Mouse (Mus musculus) stomach, embryonic 14.5 days (tissue): Measurements from ENCODE around the gene Fhdc1. TPM values are rescaled to one million over a fixed set of nuclear protein-coding genes. Genes with fewer than 3 reads are reported as not detected.

ENCODE experiments used
- ATAC-seq: fragments of 200-750 bp; cut with Nextera tagmentation; 2 replicates; pipeline ENCODE4 v1.8.0; 2017; ENCODE audit warnings: low read depth, moderate TSS enrichment; ENCODE audit not compliant: insufficient number of reproducible peaks, insufficient read depth, low FRiP score
- H3K27ac ChIP-seq: fragments of 300-500 bp; sonication (generic); 2 replicates; pipeline ENCODE4 v1.5.1; 2014; ENCODE audit warnings: mild to moderate bottlenecking, low read length, moderate library complexity, mixed read lengths
- H3K27me3 ChIP-seq: fragments of 300-500 bp; sonication (generic); 2 replicates; pipeline ENCODE4 v1.6.1; 2014; ENCODE audit warnings: low read length, control low read depth, mixed read lengths; ENCODE audit not compliant: control insufficient read depth, insufficient read depth
- H3K36me3 ChIP-seq: fragments of 300-500 bp; sonication (generic); 2 replicates; pipeline ENCODE4 v1.6.1; 2014; ENCODE audit warnings: mild to moderate bottlenecking, control low read depth, low read length, moderate library complexity, mixed read lengths; ENCODE audit not compliant: control insufficient read depth, insufficient read depth
- H3K4me1 ChIP-seq: fragments of 300-500 bp; sonication (generic); 2 replicates; pipeline ENCODE4 v1.6.1; 2014; ENCODE audit warnings: low read length, control low read depth, mixed read lengths; ENCODE audit not compliant: control insufficient read depth, insufficient read depth
- H3K4me2 ChIP-seq: fragments of 300-500 bp; sonication (generic); replicated peaks from 2 replicates; pipeline ENCODE4 v1.6.1; 2014; ENCODE audit warnings: low read depth, low read length, control low read depth
- H3K4me3 ChIP-seq: fragments of 300-500 bp; sonication (generic); 2 replicates; pipeline ENCODE4 v1.5.1; 2014; ENCODE audit warnings: low read depth, low read length, control low read depth
- H3K9ac ChIP-seq: fragments of 300-500 bp; sonication (generic); replicated peaks from 2 replicates; pipeline ENCODE4 v1.6.1; 2014; ENCODE audit warnings: low read depth, mild to moderate bottlenecking, control low read depth, low read length, moderate library complexity, mixed read lengths
- H3K9me3 ChIP-seq: fragments of 300-500 bp; sonication (generic); 2 replicates; pipeline ENCODE4 v1.6.1; 2016; ENCODE audit warnings: low read depth, low read length, control low read depth; ENCODE audit not compliant: control insufficient read depth
- WGBS: fragments of 180-500 bp; shearing (Covaris S2); extraction: QIAGEN DNeasy Blood & Tissue Kit; methylation state at CpG from one replicate; pipeline ENCODE4 v1.1.7; 2014; 5-methylcytosine and 5-hydroxymethylcytosine counted together
- polyA plus RNA-seq: library from polyadenylated mRNA; unstranded; fragments of >200 nt; fragmentation: Nextera tagmentation; extraction: Ambion mirVana; gene quantifications from 2 replicates; pipeline ENCODE4 v1.2.1, GENCODE M21; 2014

Fhdc1 gene
- polyA plus RNA-seq, 1 experiment from 2014 or later, result 12.1 TPM

GRCm38 (mm10) chr3:84412920-84413319, 67.3 kb downstream of the Fhdc1 start:
- ATAC-seq, result no peak
- 41% methylated on average over 5 of the region's 5 CpGs for WGBS

GRCm38 (mm10) chr3:84409474-84409862, 70.8 kb downstream of the Fhdc1 start:
- ATAC-seq, result no peak
- Histone ChIP-seq H3K4me3 (no peak overlapping the region), H3K9me3 (no peaks in the 10 kb centered on the region), H3K27me3 (no peaks in the 10 kb centered on the region), H3K36me3 (no peaks in the 10 kb centered on the region), H3K27ac (no peak overlapping the region), H3K4me1 (peaks cover 4% of the 10 kb centered on the region; the same call in 1 of the 2 replicates), H3K9ac (no peak overlapping the region), H3K4me2 (no peak overlapping the region)
- WGBS, result 83% methylated on average over 3 of the region's 3 CpGs

More at GRCm38 (mm10) chr3:84412920-84413319, 67.3 kb downstream of the Fhdc1 start:
- Histone ChIP-seq H3K27ac (no peak overlapping the region), H3K36me3 (no peaks in the 10 kb centered on the region), H3K9me3 (no peaks in the 10 kb centered on the region), H3K4me1 (peaks cover 4% of the 10 kb centered on the region; the same call in 1 of the 2 replicates), H3K27me3 (no peaks in the 10 kb centered on the region), H3K4me2 (no peak overlapping the region), H3K4me3 (no peak overlapping the region), H3K9ac (no peak overlapping the region)

GRCm38 (mm10) chr3:84408756-84409473, 71.3 kb downstream of the Fhdc1 start:
- no peak overlapping the region for H3K4me3 ChIP-seq
- H3K27me3 ChIP-seq, result no peaks in the 10 kb centered on the region
- no peak overlapping the region for H3K4me2 ChIP-seq
- ATAC-seq, result no peak
- WGBS, result 46% methylated on average over 13 of the region's 13 CpGs
- peaks cover 4% of the 10 kb centered on the region; the same call in 1 of the 2 replicates for H3K4me1 ChIP-seq
- H3K9ac ChIP-seq, result no peak overlapping the region
- no peaks in the 10 kb centered on the region for H3K9me3 ChIP-seq
- H3K27ac ChIP-seq, result peak overlapping the region; percentile 29; the same call in 1 of the 2 replicates
- no peaks in the 10 kb centered on the region for H3K36me3 ChIP-seq

GRCm38 (mm10) chr3:84405523-84405922, 74.7 kb downstream of the Fhdc1 start:
- no peak for ATAC-seq
- Histone ChIP-seq H3K9me3 (no peaks in the 10 kb centered on the region), H3K4me3 (no peak overlapping the region), H3K36me3 (no peaks in the 10 kb centered on the region), H3K4me1 (no peaks in the 10 kb centered on the region), H3K4me2 (no peak overlapping the region), H3K27ac (no peak overlapping the region), H3K27me3 (no peaks in the 10 kb centered on the region), H3K9ac (no peak overlapping the region)
- 64% methylated on average over 4 of the region's 4 CpGs for WGBS

- no peaks in the 10 kb centered on the region for H3K36me3 ChIP-seq
- H3K27ac ChIP-seq, result no peak overlapping the region
- H3K4me1 ChIP-seq, result no peaks in the 10 kb centered on the region
- 42% methylated on average over 5 of the region's 5 CpGs for WGBS
- no peaks in the 10 kb centered on the region for H3K9me3 ChIP-seq
- H3K27me3 ChIP-seq, result no peaks in the 10 kb centered on the region
- H3K4me3 ChIP-seq, result no peak overlapping the region
- H3K9ac ChIP-seq, result no peak overlapping the region
- H3K4me2 ChIP-seq, result no peak overlapping the region
- no peak for ATAC-seq
These were observed 76.8 kb downstream of the Fhdc1 start for GRCm38 (mm10) chr3:84403389-84403788.

GRCm38 (mm10) chr3:84402716-84403115, 77.5 kb downstream of the Fhdc1 start:
- Histone ChIP-seq H3K27ac (no peak overlapping the region), H3K9me3 (no peaks in the 10 kb centered on the region), H3K4me3 (no peak overlapping the region), H3K4me1 (no peaks in the 10 kb centered on the region), H3K9ac (no peak overlapping the region), H3K27me3 (no peaks in the 10 kb centered on the region), H3K36me3 (no peaks in the 10 kb centered on the region), H3K4me2 (no peak overlapping the region)
- ATAC-seq, result no peak
- WGBS, result 57% methylated on average over 2 of the region's 2 CpGs

- H3K9ac ChIP-seq, result no peak overlapping the region
- H3K4me3 ChIP-seq, result no peak overlapping the region
- H3K9me3 ChIP-seq, result no peaks in the 10 kb centered on the region
- no peak overlapping the region for H3K27ac ChIP-seq
- no peaks in the 10 kb centered on the region for H3K36me3 ChIP-seq
- no peaks in the 10 kb centered on the region for H3K4me1 ChIP-seq
- 68% methylated on average over 4 of the region's 4 CpGs for WGBS
- H3K4me2 ChIP-seq, result no peak overlapping the region
- no peak for ATAC-seq
- no peaks in the 10 kb centered on the region for H3K27me3 ChIP-seq
These were observed 82.3 kb downstream of the Fhdc1 start for GRCm38 (mm10) chr3:84397976-84398375.

GRCm38 (mm10) chr3:84396240-84396639, 84.0 kb downstream of the Fhdc1 start:
- H3K9me3 ChIP-seq, result no peaks in the 10 kb centered on the region
- ATAC-seq, result no peak
- H3K27ac ChIP-seq, result no peak overlapping the region
- no peaks in the 10 kb centered on the region for H3K4me1 ChIP-seq
- H3K9ac ChIP-seq, result no peak overlapping the region
- no peak overlapping the region for H3K4me3 ChIP-seq
- no peaks in the 10 kb centered on the region for H3K27me3 ChIP-seq
- WGBS, result 77% methylated on average over 2 of the region's 2 CpGs
- no peak overlapping the region for H3K4me2 ChIP-seq
- no peaks in the 10 kb centered on the region for H3K36me3 ChIP-seq

- no peak overlapping the region for H3K4me3 ChIP-seq
- no peak overlapping the region for H3K4me2 ChIP-seq
- ATAC-seq, result peak; percentile 56; the same call in 1 of the 2 replicates
- H3K27me3 ChIP-seq, result no peaks in the 10 kb centered on the region
- no peaks in the 10 kb centered on the region for H3K36me3 ChIP-seq
- H3K4me1 ChIP-seq, result no peaks in the 10 kb centered on the region
- no peak overlapping the region for H3K27ac ChIP-seq
- no peaks in the 10 kb centered on the region for H3K9me3 ChIP-seq
- no peak overlapping the region for H3K9ac ChIP-seq
These were observed 84.4 kb downstream of the Fhdc1 start for GRCm38 (mm10) chr3:84395840-84396239.
